Mouse (Mus musculus) lung, postnatal 0 days (tissue): Measurements from ENCODE around the gene Tmem62. TPM values are rescaled to one million over a fixed set of nuclear protein-coding genes. Genes with fewer than 3 reads are reported as not detected.

Source experiments
- ATAC-seq: fragments of 200-750 bp; cut with Nextera tagmentation; 2 replicates; pipeline ENCODE4 v1.8.0; 2017; ENCODE audit warnings: moderate library complexity
- DNase-seq: peaks from one replicate; pipeline ENCODE4 v3.0.0-alpha.2; 2016; ENCODE audit warnings: low spot score
- H3K27ac ChIP-seq: fragments of 300-500 bp; sonication (generic); 2 replicates; pipeline ENCODE4 v1.5.1; 2014; ENCODE audit warnings: antibody characterized with exemption, mild to moderate bottlenecking, low read length, mixed read lengths
- H3K27me3 ChIP-seq: fragments of 300-500 bp; sonication (generic); replicated peaks from 2 replicates; pipeline ENCODE4 v1.6.1; 2014; ENCODE audit warnings: low read length, mixed read lengths; ENCODE audit not compliant: insufficient read depth
- H3K36me3 ChIP-seq: fragments of 300-500 bp; sonication (generic); 2 replicates; pipeline ENCODE4 v1.6.1; 2014; ENCODE audit warnings: low read length, mixed read lengths; ENCODE audit not compliant: insufficient read depth
- H3K4me1 ChIP-seq: fragments of 300-500 bp; sonication (generic); 2 replicates; pipeline ENCODE4 v1.6.1; 2014; ENCODE audit warnings: antibody characterized with exemption, low read depth, low read length, mixed read lengths; ENCODE audit not compliant: insufficient read depth
- H3K4me2 ChIP-seq: fragments of 300-500 bp; sonication (generic); replicated peaks from 2 replicates; pipeline ENCODE4 v1.6.1; 2014; ENCODE audit warnings: low read depth, mild to moderate bottlenecking, low read length, moderate library complexity, mixed read lengths
- H3K4me3 ChIP-seq: fragments of 300-500 bp; sonication (generic); 2 replicates; pipeline ENCODE4 v1.5.1; 2014; ENCODE audit warnings: low read depth, low read length
- H3K9ac ChIP-seq: fragments of 300-500 bp; sonication (generic); replicated peaks from 2 replicates; pipeline ENCODE4 v1.6.1; 2014; ENCODE audit warnings: low read depth, mild to moderate bottlenecking
- H3K9me3 ChIP-seq: fragments of 300-500 bp; sonication (generic); 2 replicates; pipeline ENCODE4 v1.6.1; 2016; ENCODE audit warnings: low read length, mixed read lengths
- CTCF ChIP-seq: IDR thresholded peaks from 2 replicates; pipeline ENCODE4 v1.5.1; 2016; ENCODE audit warnings: antibody characterized with exemption, mild to moderate bottlenecking
- EP300 ChIP-seq: IDR thresholded peaks from 2 replicates; pipeline ENCODE4 v1.6.1; 2016; ENCODE audit warnings: antibody characterized with exemption, mild to moderate bottlenecking, control low read depth
- WGBS: fragments of 180-500 bp; shearing (Covaris S2); extraction: QIAGEN DNeasy Blood & Tissue Kit; methylation state at CpG from one replicate; pipeline ENCODE4 v1.1.7; 2014; 5-methylcytosine and 5-hydroxymethylcytosine counted together
- polyA plus RNA-seq: library from polyadenylated mRNA; unstranded; fragments of >200 nt; fragmentation: Nextera tagmentation; extraction: Ambion mirVana; gene quantifications from 2 replicates; pipeline ENCODE4 v1.2.1, GENCODE M21; 2015

Tmem62 gene
- polyA plus RNA-seq, 1 experiment from 2014 or later, result 13.2 TPM

GRCm38 (mm10) chr2:121004018-121004811 lies 27.4 kb downstream of the Tmem62 start:
- no peak for TF ChIP-seq CTCF
- TF ChIP-seq EP300, result no peak
- Histone ChIP-seq H3K36me3 (no peaks in the 10 kb centered on the region), H3K27me3 (no peaks in the 10 kb centered on the region), H3K9me3 (no peaks in the 10 kb centered on the region), H3K4me1 (peaks cover 5% of the 10 kb centered on the region; the same call in 1 of the 2 replicates), H3K27ac (no peak overlapping the region), H3K4me3 (no peak overlapping the region), H3K9ac (no peak overlapping the region), H3K4me2 (no peak overlapping the region)
- WGBS, result 81% methylated on average over 7 of the region's 7 CpGs
- ATAC-seq (no peak), DNase-seq (no peak)

GRCm38 (mm10) chr2:121006986-121007385 lies 30.2 kb downstream of the Tmem62 start:
- H3K9me3 ChIP-seq, result no peaks in the 10 kb centered on the region
- H3K4me2 ChIP-seq, result no peak overlapping the region
- no peak overlapping the region for H3K4me3 ChIP-seq
- H3K9ac ChIP-seq, result no peak overlapping the region
- no peak overlapping the region for H3K27ac ChIP-seq
- 76% methylated on average over 1 of the region's 1 CpGs for WGBS
- peaks cover 10% of the 10 kb centered on the region; the same call in 1 of the 2 replicates for H3K36me3 ChIP-seq
- no peaks in the 10 kb centered on the region for H3K27me3 ChIP-seq
- TF ChIP-seq CTCF, result no peak
- TF ChIP-seq EP300, result no peak
- peaks cover 6% of the 10 kb centered on the region; the same call in 1 of the 2 replicates for H3K4me1 ChIP-seq
- DNase-seq (no peak), ATAC-seq (no peak)

- H3K27ac ChIP-seq, result no peak within 1 kb of the TSS
- ATAC-seq (peak; percentile 99), DNase-seq (peak; percentile 98)
- 1% methylated on average over 32 of the region's 34 CpGs for WGBS
- H3K27me3 ChIP-seq, result no peaks in the 10 kb centered on the region
- TF ChIP-seq CTCF (no peak), EP300 (no peak)
- H3K36me3 ChIP-seq, result peaks cover 19% of the 10 kb centered on the region; the same call in 1 of the 2 replicates
- H3K9me3 ChIP-seq, result no peaks in the 10 kb centered on the region
- peak within 1 kb of the TSS; percentile 62 for H3K4me3 ChIP-seq
- H3K9ac ChIP-seq, result peak within 1 kb of the TSS; percentile 41
- H3K4me2 ChIP-seq, result peak within 1 kb of the TSS; percentile 76
- peaks cover 6% of the 10 kb centered on the region; the same call in 1 of the 2 replicates for H3K4me1 ChIP-seq
Measured at GRCm38 (mm10) chr2:121007925-121008663, 31.3 kb downstream of the Tmem62 start, which contains the start of gene Ccndbp1. Ccndbp1 (plus strand) TSS chr2:121008403.

GRCm38 (mm10) chr2:121008664-121009007 lies 31.8 kb downstream of the Tmem62 start:
- Histone ChIP-seq H3K9ac (peak overlapping the region; percentile 41), H3K4me2 (peak overlapping the region; percentile 76), H3K27me3 (no peaks in the 10 kb centered on the region), H3K4me1 (peaks cover 6% of the 10 kb centered on the region; the same call in 1 of the 2 replicates), H3K9me3 (no peaks in the 10 kb centered on the region), H3K36me3 (peaks cover 20% of the 10 kb centered on the region; the same call in 1 of the 2 replicates), H3K4me3 (peak overlapping the region; percentile 62), H3K27ac (no peak overlapping the region)
- WGBS, result under 1% methylated on average over 12 of the region's 12 CpGs
- DNase-seq (peak; percentile 19), ATAC-seq (no peak)
- TF ChIP-seq EP300, result no peak
- TF ChIP-seq CTCF, result no peak

- peaks cover 6% of the 10 kb centered on the region; the same call in 1 of the 2 replicates for H3K4me1 ChIP-seq
- no peaks in the 10 kb centered on the region for H3K9me3 ChIP-seq
- TF ChIP-seq CTCF (no peak), EP300 (no peak)
- DNase-seq (no peak), ATAC-seq (no peak)
- H3K9ac ChIP-seq, result peak overlapping the region; percentile 41
- H3K27ac ChIP-seq, result no peak overlapping the region
- H3K27me3 ChIP-seq, result no peaks in the 10 kb centered on the region
- H3K4me2 ChIP-seq, result peak overlapping the region; percentile 76
- peak overlapping the region; percentile 62 for H3K4me3 ChIP-seq
- WGBS, result 22% methylated on average over 5 of the region's 5 CpGs
- peaks cover 22% of the 10 kb centered on the region; the same call in 1 of the 2 replicates for H3K36me3 ChIP-seq
Measured at GRCm38 (mm10) chr2:121009071-121009677, 32.4 kb downstream of the Tmem62 start.

- WGBS, result 94% methylated on average over 9 of the region's 9 CpGs
- no peak overlapping the region for H3K4me3 ChIP-seq
- no peaks in the 10 kb centered on the region for H3K27me3 ChIP-seq
- ATAC-seq (no peak), DNase-seq (no peak)
- peaks cover 38% of the 10 kb centered on the region for H3K36me3 ChIP-seq
- H3K27ac ChIP-seq, result no peak overlapping the region
- no peaks in the 10 kb centered on the region for H3K9me3 ChIP-seq
- H3K9ac ChIP-seq, result no peak overlapping the region
- H3K4me2 ChIP-seq, result no peak overlapping the region
- peaks cover 6% of the 10 kb centered on the region; the same call in 1 of the 2 replicates for H3K4me1 ChIP-seq
- TF ChIP-seq CTCF (no peak), EP300 (no peak)
Measured at GRCm38 (mm10) chr2:121012676-121013075, 35.9 kb downstream of the Tmem62 start.
